Mouse (Mus musculus) bone marrow macrophage, adult 2 months (primary cell): ENCODE results near the gene Thrap3. TPM values are rescaled to one million over a fixed set of nuclear protein-coding genes. Genes with fewer than 3 reads are reported as not detected.

ENCODE experiments used
- H3K27ac ChIP-seq: 2 replicates; pipeline ENCODE4 v1.5.1; 2012; ENCODE audit warnings: low read depth, low read length; ENCODE audit not compliant: insufficient read depth
- H3K4me1 ChIP-seq: 2 replicates; pipeline ENCODE4 v1.6.1; 2012; ENCODE audit warnings: low read length; ENCODE audit not compliant: control insufficient read depth, insufficient read depth
- H3K4me3 ChIP-seq: 2 replicates; pipeline ENCODE4 v1.5.1; 2012; ENCODE audit warnings: mild to moderate bottlenecking, low read length, moderate library complexity; ENCODE audit not compliant: insufficient read depth
- CTCF ChIP-seq: IDR thresholded peaks from 2 replicates; pipeline ENCODE4 v1.5.1; 2012; ENCODE audit warnings: low read depth, mild to moderate bottlenecking, low read length, moderate library complexity
- POLR2A ChIP-seq: IDR thresholded peaks from 2 replicates; pipeline ENCODE4 v1.6.1; 2012; ENCODE audit warnings: mild to moderate bottlenecking, low read depth, low read length, borderline replicate concordance
- polyA plus RNA-seq: library from polyadenylated mRNA; stranded (reverse); fragments of >200 nt; gene quantifications from 2 replicates; pipeline ENCODE4 v1.2.4, GENCODE M21; 2012; ENCODE audit not compliant: missing spikeins, insufficient read depth, insufficient read length

Gene Thrap3
- polyA plus RNA-seq, 1 experiment, result 236 TPM

- TF ChIP-seq CTCF (no peak), POLR2A (no peak)
- Histone ChIP-seq H3K27ac (no peak overlapping the region), H3K4me3 (no peak overlapping the region), H3K4me1 (peaks cover 27% of the 10 kb centered on the region)
Measured at GRCm38 (mm10) chr4:126130502-126130901, 72.1 kb downstream of the Thrap3 start.

GRCm38 (mm10) chr4:126123309-126124040 lies 79.1 kb downstream of the Thrap3 start:
- Histone ChIP-seq H3K27ac (no peak overlapping the region), H3K4me3 (no peak overlapping the region), H3K4me1 (peaks cover 5% of the 10 kb centered on the region)
- TF ChIP-seq POLR2A (no peak), CTCF (no peak)

- TF ChIP-seq POLR2A (no peak), CTCF (no peak)
- H3K27ac ChIP-seq, result no peak overlapping the region
- H3K4me1 ChIP-seq, result no peaks in the 10 kb centered on the region; the same call in 1 of the 2 replicates
- H3K4me3 ChIP-seq, result no peak overlapping the region
Measured at GRCm38 (mm10) chr4:126120506-126120905, 82.1 kb downstream of the Thrap3 start.

- H3K27ac ChIP-seq, result no peak overlapping the region
- TF ChIP-seq CTCF (no peak), POLR2A (no peak)
Measured at GRCm38 (mm10) chr4:126120052-126120451, 82.5 kb downstream of the Thrap3 start.

GRCm38 (mm10) chr4:126119051-126119450 lies 83.5 kb downstream of the Thrap3 start:
- no peak overlapping the region for H3K4me3 ChIP-seq
- TF ChIP-seq POLR2A (no peak), CTCF (no peak)
- H3K4me1 ChIP-seq, result no peaks in the 10 kb centered on the region; the same call in 1 of the 2 replicates
- no peak overlapping the region for H3K27ac ChIP-seq

More at GRCm38 (mm10) chr4:126120052-126120451, 82.5 kb downstream of the Thrap3 start:
- no peaks in the 10 kb centered on the region; the same call in 1 of the 2 replicates for H3K4me1 ChIP-seq
- no peak overlapping the region for H3K4me3 ChIP-seq

DNA sequence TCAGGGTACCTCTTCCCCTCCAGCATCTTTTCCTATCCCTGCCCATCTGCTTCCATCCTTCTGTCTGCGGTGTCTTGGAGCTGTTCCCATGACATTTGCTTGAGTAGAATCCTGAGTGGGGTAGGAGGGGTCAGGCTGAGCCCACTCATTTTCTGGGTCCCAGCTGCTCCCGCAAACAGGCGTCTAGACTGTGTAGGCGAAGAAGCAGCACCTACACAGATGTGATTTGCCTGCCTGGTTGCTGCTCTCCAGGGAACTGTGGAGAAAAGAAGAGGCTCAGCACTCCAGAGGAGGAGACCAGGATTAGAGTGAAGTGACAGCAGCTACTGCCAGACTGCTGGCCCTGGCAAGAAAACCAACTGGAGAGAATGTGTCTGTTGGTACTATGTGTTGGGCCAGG lies 83.9 kb downstream of the Thrap3 start:
- Histone ChIP-seq H3K4me3 (no peak overlapping the region), H3K27ac (no peak overlapping the region), H3K4me1 (no peaks in the 10 kb centered on the region; the same call in 1 of the 2 replicates)
- TF ChIP-seq POLR2A, result no peak
- TF ChIP-seq CTCF, result no peak

- no peak for TF ChIP-seq POLR2A
- TF ChIP-seq CTCF, result no peak
- Histone ChIP-seq H3K4me3 (no peak overlapping the region), H3K27ac (no peak overlapping the region), H3K4me1 (peaks cover 9% of the 10 kb centered on the region)
Measured at GRCm38 (mm10) chr4:126117116-126117515, 85.4 kb downstream of the Thrap3 start.

- Histone ChIP-seq H3K27ac (no peak overlapping the region), H3K4me3 (no peak overlapping the region), H3K4me1 (peaks cover 18% of the 10 kb centered on the region)
- no peak for TF ChIP-seq CTCF
- no peak for TF ChIP-seq POLR2A
Measured at GRCm38 (mm10) chr4:126115871-126116521, 86.6 kb downstream of the Thrap3 start.

DNA sequence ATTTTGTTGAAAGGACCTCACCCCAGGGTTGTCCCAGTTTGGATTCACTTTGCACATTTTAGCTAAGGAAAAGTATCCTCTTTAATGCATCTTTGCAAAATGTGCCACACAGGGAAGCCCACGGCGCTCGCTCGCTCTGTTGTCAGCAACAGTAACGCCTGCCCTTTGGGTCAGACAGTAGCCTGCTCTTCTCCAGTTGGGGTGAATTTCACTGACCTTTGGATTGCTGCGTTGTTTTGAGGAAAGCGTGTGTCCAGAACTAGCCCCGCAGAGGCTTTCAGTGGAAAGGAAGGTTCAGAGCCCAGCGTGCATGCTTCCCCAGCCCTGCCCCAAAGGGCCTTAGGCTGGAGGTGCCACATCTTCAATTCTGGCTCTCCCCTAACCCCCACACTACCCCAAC lies 87.1 kb downstream of the Thrap3 start:
- H3K27ac ChIP-seq, result no peak overlapping the region
- H3K4me1 ChIP-seq, result peaks cover 19% of the 10 kb centered on the region
- TF ChIP-seq POLR2A, result no peak
- no peak for TF ChIP-seq CTCF
- no peak overlapping the region for H3K4me3 ChIP-seq

Other genes with a start within 250 kb of the Thrap3 start
- 99.3 and 112 TPM in 2 replicates for gene Csf3r, start 178.2 kb downstream of the Thrap3 start, polyA plus RNA-seq
- gene Mrps15, start 155.8 kb downstream of the Thrap3 start, polyA plus RNA-seq, result 93.3 and 98.8 TPM in 2 replicates
- gene Oscp1, start 144.2 kb downstream of the Thrap3 start, polyA plus RNA-seq, result 3.7 and 6.2 TPM in 2 replicates
- gene Lsm10, start 106.1 kb downstream of the Thrap3 start, polyA plus RNA-seq, result 37.9 and 38.6 TPM in 2 replicates
- gene Stk40, start 98.8 kb downstream of the Thrap3 start, polyA plus RNA-seq, result 25.5 and 26.5 TPM in 2 replicates
- 20.7 and 23.1 TPM in 2 replicates for gene Eva1b, start 55.0 kb downstream of the Thrap3 start, polyA plus RNA-seq
- 1.3 and 2.0 TPM in 2 replicates for gene Sh3d21, start 39.3 kb downstream of the Thrap3 start, polyA plus RNA-seq
- gene Map7d1, start 53.6 kb upstream of the Thrap3 start, polyA plus RNA-seq, result 131 and 139 TPM in 2 replicates
- gene Trappc3, start 59.6 kb upstream of the Thrap3 start, polyA plus RNA-seq, result 69.6 and 79.6 TPM in 2 replicates
- not detected in 2 replicates for gene Col8a2, start 84.0 kb upstream of the Thrap3 start, polyA plus RNA-seq
- 16.1 and 16.9 TPM in 2 replicates for gene Adprhl2, start 118.9 kb upstream of the Thrap3 start, polyA plus RNA-seq
- 0.86 and 1.2 TPM in 2 replicates for gene Tekt2, start 122.9 kb upstream of the Thrap3 start, polyA plus RNA-seq
- gene Ago3, start 226.8 kb upstream of the Thrap3 start, polyA plus RNA-seq, result 21.9 and 24.4 TPM in 2 replicates